Mouse (Mus musculus) brain, embryonic 14.5 days (tissue): ENCODE results near the gene Mrpl48.

Experiments
- CTCF ChIP-seq: fragments of 200-500 bp; IDR thresholded peaks from 2 replicates; pipeline ENCODE4 v1.5.1; 2012; ENCODE audit warnings: inconsistent platforms, mild to moderate bottlenecking, moderate library complexity, borderline replicate concordance; ENCODE audit not compliant: insufficient read depth, insufficient read length; ENCODE audit errors: extremely low read depth
- POLR2A ChIP-seq: fragments of 200-500 bp; IDR thresholded peaks from 2 replicates; pipeline ENCODE4 v1.6.1; 2012; ENCODE audit warnings: mild to moderate bottlenecking, inconsistent platforms, borderline replicate concordance; ENCODE audit not compliant: poor library complexity, insufficient read depth, insufficient read length, severe bottlenecking; ENCODE audit errors: extremely low read depth

- TF ChIP-seq CTCF (peak; percentile 97), POLR2A (no peak)
Observed at GRCm38 (mm10) chr7:100520663-100521285, 87.3 kb downstream of the Mrpl48 start.
